Mouse (Mus musculus): Measurements from ENCODE around the gene Rpa3.

GRCm38 (mm10) chr6:8278426-8279002 is 19.5 kb upstream of the Rpa3 start:
- TF ChIP-seq CTCF (conservative IDR thresholded peaks at IDR 0.05; ENCODE audit: insufficient read depth, insufficient read length, low read depth, low read length) (0 out of 2 replicates have a peak, but pooled peaks have one; percentile 25), POLR2A (IDR thresholded peaks at IDR 0.05; ENCODE audit: low read depth, low read length) (no peak)
